Comparison of ENCODE assay signal across 17 mouse cellular contexts in genomic region chr6:51033835-51034234, GRCm38 (mm10).
"Had no signal": no experiment of that assay in that cellular context is flagged by ENCODE, and none has a peak within 500 bp of the region (broad histone marks: within the 10 kb centered on the region; RNA-seq: fewer than 3 reads in every experiment).

No protein-coding gene starts in this region.

- H3K36me3 ChIP-seq: liver, embryonic 13.5 days; midbrain, embryonic 10.5 days; midbrain, embryonic 13.5 days; neural tube, embryonic 13.5 days had no signal

- H3K27ac ChIP-seq: left cerebral cortex, adult 2 months; liver, embryonic 13.5 days; midbrain, embryonic 13.5 days; neural tube, embryonic 13.5 days had no signal

- H3K4me2 ChIP-seq: liver, embryonic 13.5 days; midbrain, embryonic 13.5 days; neural tube, embryonic 13.5 days had no signal

- DNase-seq: kidney, adult 18-20 months; kidney, adult 9 months; kidney, postnatal 25 days; liver, embryonic 13.5 days; lung, adult 2 months; lung, postnatal 36 days; retina, postnatal 1 day; thymus, adult 2 months; thymus, postnatal 14 days; thymus, postnatal 4 days had no signal

- H3K9me3 ChIP-seq: liver, embryonic 13.5 days; megakaryocyte, embryonic 14.5 days; midbrain, embryonic 10.5 days; midbrain, embryonic 13.5 days; neural tube, embryonic 13.5 days had no signal

- H3K9ac ChIP-seq: liver, embryonic 13.5 days; midbrain, embryonic 13.5 days; neural tube, embryonic 13.5 days had no signal

- H3K4me1 ChIP-seq: liver, embryonic 13.5 days; megakaryocyte, embryonic 14.5 days had no signal

- H3K4me3 ChIP-seq: left cerebral cortex, adult 2 months; liver, embryonic 13.5 days; megakaryocyte, embryonic 14.5 days; midbrain, embryonic 10.5 days; midbrain, embryonic 13.5 days; myocyte; neural tube, embryonic 13.5 days had no signal

- H3K27me3 ChIP-seq: liver, embryonic 13.5 days; megakaryocyte, embryonic 14.5 days; midbrain, embryonic 13.5 days; neural tube, embryonic 13.5 days had no signal

- ATAC-seq: midbrain, embryonic 13.5 days; midbrain, embryonic 16.5 days had no signal
